Mouse (Mus musculus) urinary bladder, postnatal 4 days (tissue): ENCODE results near the gene Senp5.
"Not testable (repeated sequence)": the region's sequence is repeated elsewhere in the genome, so short reads cannot be mapped to it uniquely, and the experiment has no call there.

Source experiments
- DNase-seq, 2 experiments: peaks; one replicate each; pipeline ENCODE4 v3.0.0; 2021 to 2022; ENCODE audit warnings: low spot score in 2 of 2

Gene Senp5

DNA sequence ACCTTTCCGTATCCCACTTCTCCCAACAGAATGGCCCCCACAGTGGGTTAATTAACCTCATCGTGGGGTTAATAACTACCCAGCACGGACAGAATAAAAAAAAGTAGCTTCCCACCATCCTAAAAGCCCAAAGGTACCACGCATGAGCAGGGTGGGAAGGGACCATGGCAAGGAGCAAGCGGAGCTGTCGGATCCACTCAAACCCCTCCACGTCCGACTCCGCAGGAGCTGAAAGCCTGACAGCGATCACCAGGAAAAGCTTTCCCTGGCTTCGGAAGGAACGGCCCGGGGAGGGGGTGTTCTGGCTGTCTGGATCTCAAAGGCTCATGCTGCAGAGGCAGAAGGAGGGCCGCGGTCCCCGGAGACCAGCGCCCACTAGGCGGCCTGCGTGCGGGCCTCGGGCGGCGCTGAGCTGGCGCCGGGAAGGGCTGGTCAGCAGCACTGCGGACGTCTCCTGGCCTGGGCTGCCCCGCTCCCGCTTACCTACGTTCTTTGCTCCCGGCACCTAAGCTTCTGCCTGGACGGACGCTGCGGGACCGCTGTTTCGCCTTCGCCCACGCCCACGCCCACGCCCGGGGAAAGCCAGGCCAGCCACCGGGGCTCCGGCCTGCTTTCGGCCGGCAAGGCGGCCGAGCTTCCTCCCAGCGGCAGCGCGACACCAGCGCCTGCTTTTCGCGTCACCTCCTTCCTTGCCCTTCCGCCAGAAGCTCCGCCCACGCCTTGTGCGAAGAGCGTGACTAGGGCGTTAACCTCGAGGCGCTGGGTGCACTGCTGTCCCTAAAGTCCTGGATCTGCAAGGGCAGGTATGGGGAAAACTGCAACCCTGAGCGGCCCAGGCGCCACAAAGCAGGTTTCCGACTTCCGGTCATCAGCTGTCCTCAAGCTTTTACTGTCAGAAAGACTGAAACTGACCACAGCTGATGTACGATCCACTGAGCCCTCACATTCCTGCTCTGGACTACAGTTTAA is at the start of gene Senp5:
TSS of gene Senp5 (minus strand) at position 779 of the 969 bp plus-strand sequence.
- DNase-seq = peak; percentile 87 to 90

DNA sequence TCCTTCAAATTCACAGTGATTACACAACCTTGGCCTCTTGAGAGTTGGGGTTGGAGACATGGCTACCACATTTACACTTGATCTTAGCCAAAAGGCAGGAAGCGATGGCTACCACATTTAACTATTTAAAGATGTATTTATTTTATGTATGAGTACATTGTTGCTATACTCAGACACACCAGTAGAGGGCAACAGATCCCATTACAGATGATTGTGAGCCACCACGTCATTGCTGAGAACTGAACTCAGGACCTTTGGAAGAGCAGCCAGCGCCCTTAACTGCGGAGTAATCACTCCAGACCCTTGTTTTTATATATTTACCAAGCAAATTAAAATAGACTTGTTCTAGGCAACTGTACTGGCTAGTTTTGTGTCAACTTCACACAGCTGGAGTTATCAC is 39.3 kb upstream of the Senp5 start:
- DNase-seq = no peak

- DNase-seq = no peak
Measured at GRCm38 (mm10) chr16:32019678-32020077, 16.6 kb upstream of the Senp5 start.

- DNase-seq = no peak
Measured at GRCm38 (mm10) chr16:32010330-32010729, 7.2 kb upstream of the Senp5 start.

GRCm38 (mm10) chr16:32009913-32010312 is 6.8 kb upstream of the Senp5 start:
- no peak for DNase-seq

GRCm38 (mm10) chr16:32008529-32009293 is 5.6 kb upstream of the Senp5 start:
- no peak for DNase-seq

DNA sequence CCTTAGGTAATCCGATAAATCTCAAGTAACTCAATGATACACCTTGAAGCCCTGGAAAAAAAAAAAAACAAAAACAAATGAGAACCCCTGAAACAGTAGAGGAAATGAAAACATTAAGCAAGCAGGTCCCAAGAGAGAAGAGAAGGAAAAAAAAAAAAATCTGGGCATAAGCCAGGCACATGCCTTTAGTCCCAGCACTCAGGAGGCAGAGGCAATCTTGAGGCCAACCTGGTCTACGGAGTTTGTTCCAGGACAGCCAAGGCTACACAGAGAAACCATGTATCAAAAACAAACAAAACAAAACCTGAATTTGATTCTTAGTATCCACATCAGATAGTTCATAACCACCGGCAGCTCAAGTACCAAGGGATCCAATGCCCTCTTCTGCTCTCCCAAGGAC is 1.6 kb upstream of the Senp5 start:
- no peak for DNase-seq

GRCm38 (mm10) chr16:31996371-31996770 is 6.7 kb downstream of the Senp5 start:
- no peak for DNase-seq

DNA sequence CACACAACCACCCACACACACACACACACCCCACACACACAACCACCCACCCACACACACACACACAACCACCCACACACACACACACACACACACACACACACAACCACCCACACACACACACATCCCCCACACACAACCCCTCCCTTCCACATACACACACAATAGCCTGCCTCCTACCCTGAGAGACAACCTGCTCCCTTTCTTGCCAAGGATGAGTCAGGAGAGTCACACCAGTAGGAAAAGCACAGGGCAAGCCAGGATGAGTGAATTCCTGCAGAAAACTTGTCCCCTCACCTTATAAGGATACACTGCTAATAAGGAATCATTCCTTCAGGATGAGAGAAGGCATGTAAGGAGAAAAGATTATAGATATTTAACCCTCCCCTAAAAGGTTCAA is 9.1 kb downstream of the Senp5 start:
- no peak for DNase-seq

DNA sequence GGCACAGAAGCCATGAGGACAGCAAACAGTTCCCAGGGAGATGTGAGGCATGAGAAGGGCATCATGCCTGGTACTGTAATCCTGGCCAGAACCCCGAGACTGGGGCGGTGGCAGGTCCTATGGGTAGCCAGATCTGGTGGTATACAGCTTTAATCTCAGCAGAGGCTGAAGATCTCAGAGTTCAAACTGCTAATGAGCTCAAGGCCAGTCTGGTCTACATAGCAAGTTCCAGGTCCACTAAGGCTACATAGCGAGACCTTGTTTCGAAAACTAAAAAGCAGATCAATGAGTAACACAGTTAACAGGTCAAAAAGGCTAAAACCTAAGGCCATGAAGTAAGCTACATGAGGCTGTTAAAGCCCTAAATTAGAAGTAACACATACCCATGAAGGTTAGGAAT is 9.9 kb downstream of the Senp5 start:
- no peak for DNase-seq

DNA sequence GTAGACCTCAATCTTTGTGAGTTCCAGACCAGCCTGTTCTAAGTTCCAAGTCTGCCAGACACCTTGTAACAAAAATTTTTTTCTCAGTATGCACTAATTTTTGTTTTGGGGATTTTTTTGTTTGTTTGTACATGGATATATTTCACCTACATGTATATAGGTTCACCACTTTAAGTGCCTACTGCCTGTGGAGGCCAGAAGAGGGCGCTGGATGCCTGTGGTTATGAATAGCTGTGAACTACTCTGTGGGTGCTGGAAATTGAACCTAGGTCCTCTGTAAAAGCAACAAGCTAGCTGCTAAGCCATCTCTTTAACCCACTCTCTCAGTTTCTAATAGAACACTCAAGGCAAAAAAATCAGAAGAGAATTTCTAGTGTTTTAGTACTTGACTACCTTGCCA is 11.0 kb downstream of the Senp5 start:
- no peak for DNase-seq

- DNase-seq = no peak
Measured at GRCm38 (mm10) chr16:31980946-31981345, 22.1 kb downstream of the Senp5 start.

GRCm38 (mm10) chr16:31979501-31979900 is 23.6 kb downstream of the Senp5 start:
- DNase-seq = no peak

DNA sequence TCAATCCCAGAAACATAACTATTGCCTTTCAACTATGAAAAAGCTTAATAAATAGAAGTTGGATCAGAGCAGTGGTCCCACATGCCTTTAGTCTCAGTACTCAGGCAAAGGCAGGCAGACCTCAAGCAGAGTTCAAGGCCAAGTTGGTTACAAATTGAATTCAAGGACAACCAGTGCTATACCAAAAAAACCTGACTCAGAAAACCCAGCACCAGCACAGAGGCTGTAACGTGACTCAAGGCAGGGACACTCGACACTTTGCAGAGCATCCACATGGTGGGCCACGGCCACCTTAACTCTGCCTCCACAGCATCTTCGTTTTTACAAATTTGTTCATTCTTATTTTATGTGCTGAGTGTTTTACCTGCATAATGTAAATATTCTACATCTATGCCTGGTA is 27.8 kb downstream of the Senp5 start:
- DNase-seq = no peak

DNA sequence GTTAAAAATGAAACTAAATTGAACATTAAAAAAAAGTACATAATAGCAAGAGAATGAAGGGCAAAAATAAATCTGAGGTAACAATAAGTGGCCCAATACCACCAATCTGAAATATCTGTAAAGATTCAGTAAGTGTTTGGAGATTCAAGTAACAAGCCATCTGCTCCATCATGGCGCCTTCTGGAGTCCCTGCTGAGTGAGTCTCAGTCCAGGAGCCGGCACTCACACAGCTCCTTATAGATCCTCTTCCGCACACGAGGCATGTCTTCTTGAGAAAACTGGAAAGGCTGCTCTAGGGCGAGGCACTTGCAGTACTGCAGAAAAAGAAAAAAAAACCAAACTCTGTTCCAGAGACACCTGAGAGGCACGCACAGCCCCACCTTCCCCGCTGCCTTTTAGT is 39.9 kb downstream of the Senp5 start:
- DNase-seq = no peak

GRCm38 (mm10) chr16:31948345-31948774 is 54.7 kb downstream of the Senp5 start, which contains the start of the genes 0610012G03Rik and Ncbp2:
TSS of gene 0610012G03Rik (minus strand) at chr16:31948494.
TSS of gene Ncbp2 (plus strand) at chr16:31948513.
- peak; percentile 93 to 98 for DNase-seq

DNA sequence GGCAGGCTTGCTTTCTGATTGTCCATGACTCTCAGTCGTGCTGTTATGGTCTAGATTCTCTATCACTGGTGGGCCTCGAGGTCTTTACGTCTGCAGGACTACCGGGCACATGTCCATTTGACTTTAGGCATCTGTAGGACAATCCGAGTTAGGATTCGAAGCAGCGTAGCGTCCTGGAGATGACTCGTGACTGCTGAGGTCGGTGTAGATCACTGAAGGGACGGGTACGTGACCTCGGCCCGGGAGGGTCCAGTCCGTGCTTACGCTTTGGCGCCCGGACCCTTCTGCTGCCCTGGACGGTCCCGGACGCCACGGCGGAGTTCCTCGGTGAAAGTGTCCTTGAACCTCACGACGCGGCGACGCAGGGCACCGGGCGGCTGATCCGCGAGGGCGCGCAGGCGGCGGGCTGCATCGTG is 55.2 kb downstream of the Senp5 start:
- DNase-seq = no peak

GRCm38 (mm10) chr16:31947333-31947732 is 55.8 kb downstream of the Senp5 start:
- DNase-seq = no peak

DNA sequence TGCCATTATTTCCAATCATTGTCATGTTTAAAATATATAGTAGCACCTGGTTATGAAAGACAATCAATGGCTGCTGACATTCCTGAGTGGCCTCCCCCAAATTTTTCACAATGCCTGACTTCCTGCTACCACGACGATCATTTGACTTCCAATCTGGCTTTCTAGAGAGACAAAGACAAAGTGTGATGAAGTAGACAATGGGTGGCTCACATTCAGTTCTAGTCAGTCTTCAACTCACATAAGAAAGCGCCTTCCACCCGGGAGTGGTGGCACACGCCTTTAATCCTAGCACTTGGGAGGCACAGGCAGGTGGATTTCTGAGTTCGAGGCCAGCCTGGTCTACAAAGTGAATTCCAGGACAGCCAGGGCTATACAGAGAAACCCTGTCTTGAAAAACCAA is 57.1 kb downstream of the Senp5 start:
- not testable (repeated sequence) for DNase-seq

GRCm38 (mm10) chr16:31945372-31945771 is 57.7 kb downstream of the Senp5 start:
- DNase-seq = no peak

DNA sequence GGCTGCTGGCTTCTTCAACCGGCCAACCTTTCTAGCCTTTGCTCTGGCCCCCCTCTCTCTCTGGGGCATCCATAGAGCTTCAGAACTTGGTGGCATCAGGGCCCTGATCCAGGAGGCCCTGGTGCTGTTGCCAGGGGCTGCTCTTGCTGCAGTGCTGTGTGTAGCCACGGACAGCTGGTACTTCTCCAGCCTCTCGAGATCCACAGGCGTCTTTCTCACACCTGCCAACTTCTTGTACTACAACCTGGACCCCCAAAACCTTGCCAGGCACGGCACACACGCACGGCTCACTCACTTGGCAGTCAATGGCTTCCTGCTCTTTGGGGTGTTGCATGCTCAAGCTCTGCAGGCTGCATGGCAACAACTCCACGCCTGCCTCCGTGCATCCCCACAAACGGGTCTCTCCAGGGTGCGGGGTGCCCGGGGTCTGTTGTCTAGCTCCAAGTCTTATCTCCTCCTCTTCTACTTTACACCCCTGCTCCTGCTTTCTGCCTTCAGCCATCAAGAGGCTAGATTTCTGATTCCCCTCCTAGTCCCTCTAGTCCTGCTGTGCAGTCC is 58.3 kb downstream of the Senp5 start:
- no peak for DNase-seq

- peak; percentile 65 to 82 for DNase-seq
Measured at GRCm38 (mm10) chr16:31943980-31944379, 59.1 kb downstream of the Senp5 start.
